In the genomic region with DNA sequence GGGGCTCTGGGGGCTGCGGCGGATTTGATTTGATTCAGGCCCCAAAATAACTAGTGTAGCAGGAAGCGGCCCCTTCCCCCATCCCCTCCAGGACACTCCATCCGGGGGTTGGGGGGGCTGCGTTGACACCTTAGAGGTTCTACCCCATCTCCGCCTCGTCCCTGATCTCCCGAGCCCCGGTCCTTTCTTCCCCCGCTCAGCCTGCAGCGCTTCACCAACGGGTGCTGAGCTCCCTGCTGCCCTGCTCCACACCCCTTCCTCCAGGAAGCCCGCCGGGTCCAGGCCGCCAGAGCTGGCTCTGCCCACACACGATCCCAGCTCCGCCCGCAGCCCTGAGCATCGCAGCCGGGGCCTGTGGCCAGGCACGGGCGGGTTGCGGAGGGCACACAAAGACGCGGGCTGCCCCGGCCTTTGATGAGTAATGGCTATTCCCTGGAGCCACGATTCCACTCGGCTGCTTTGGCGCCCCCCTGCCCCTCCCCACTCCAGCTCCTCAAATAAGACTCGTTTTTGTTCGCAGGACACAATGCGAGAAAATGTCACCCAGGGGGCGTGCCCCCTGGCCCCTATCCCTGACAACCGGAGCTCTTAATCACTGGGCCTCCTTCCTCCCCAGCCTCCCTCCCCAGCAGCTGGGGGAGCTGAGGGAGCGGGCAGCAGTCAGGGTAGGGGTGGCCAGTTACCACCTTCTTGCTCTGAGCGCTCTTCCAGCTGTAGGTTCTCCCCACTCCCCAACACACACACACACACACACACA, we compare ENCODE assay signal across 8 mouse cellular contexts. TPM values are rescaled to one million over a fixed set of nuclear protein-coding genes. Genes with fewer than 3 reads are reported as not detected.
DNase-seq lines count a peak whose midpoint lies in the region; ATAC-seq and TF ChIP-seq lines count a peak whose summit lies in the region.

No protein-coding gene starts in this region.

- H3K36me3 ChIP-seq in heart, embryonic 16.5 days (ENCODE audit: control insufficient read depth, insufficient read depth), result no peaks in the 10 kb centered on the region
- H3K36me3 ChIP-seq in hindbrain, embryonic 11.5 days (ENCODE audit: control insufficient read depth, insufficient read depth, low read length), result no peaks in the 10 kb centered on the region
- H3K36me3 ChIP-seq in myocyte (ENCODE audit: control insufficient read depth, insufficient read depth), result no peaks in the 10 kb centered on the region

- H3K4me3 ChIP-seq in heart, embryonic 16.5 days (ENCODE audit: low read length), result peak overlapping the region; percentile 11
- no peak overlapping the region; the same call in 1 of the 2 replicates for H3K4me3 ChIP-seq in hindbrain, embryonic 11.5 days (ENCODE audit: low read depth, low read length)
- H3K4me3 ChIP-seq in myocyte, result no peak overlapping the region

- WGBS in heart, embryonic 16.5 days, result 7% methylated on average over 36 of the region's 36 CpGs
- WGBS in hindbrain, embryonic 11.5 days, result 1% methylated on average over 36 of the region's 36 CpGs

- intact Hi-C loops in heart, postnatal 36 days (cut with DNase I), result no loop called here

- TF ChIP-seq POLR2A in myocyte (IDR thresholded peaks at IDR 0.05; ENCODE audit: insufficient read length, low read depth), result no peak

- no peaks in the 10 kb centered on the region for H3K9me3 ChIP-seq in heart, embryonic 16.5 days (replicated peaks; ENCODE audit: control insufficient read depth, low read length)
- no peaks in the 10 kb centered on the region for H3K9me3 ChIP-seq in hindbrain, embryonic 11.5 days (ENCODE audit: control insufficient read depth, low read length)

- H3K27ac ChIP-seq in heart, embryonic 16.5 days (ENCODE audit: low read length), result no peak overlapping the region
- peak overlapping the region; percentile 60; the same call in 1 of the 2 replicates for H3K27ac ChIP-seq in hindbrain, embryonic 11.5 days (ENCODE audit: low read depth, low read length)

- ATAC-seq in heart, embryonic 16.5 days (replicated peaks; ENCODE audit: extremely low read depth, insufficient read depth, low FRiP score), result no peak
- peak; percentile 68 for ATAC-seq in hindbrain, embryonic 11.5 days (ENCODE audit: low FRiP score)

- no peak overlapping the region for H3K9ac ChIP-seq in heart, embryonic 16.5 days (ENCODE audit: low read length)
- peak overlapping the region; percentile 37 for H3K9ac ChIP-seq in hindbrain, embryonic 11.5 days (ENCODE audit: low read depth, low read length)

- peaks cover 57% of the 10 kb centered on the region for H3K27me3 ChIP-seq in heart, embryonic 16.5 days (ENCODE audit: control insufficient read depth, insufficient read depth, low read length)
- H3K27me3 ChIP-seq in hindbrain, embryonic 11.5 days (ENCODE audit: control insufficient read depth, insufficient read depth, low read length), result peaks cover 17% of the 10 kb centered on the region
- peaks cover 24% of the 10 kb centered on the region for H3K27me3 ChIP-seq in myocyte (ENCODE audit: control insufficient read depth, insufficient read depth, insufficient read length)

- no peak for DNase-seq in heart, postnatal 36 days
- DNase-seq in ZHBTc4 (ENCODE audit: low read depth, low spot score), result peak; percentile 39
- DNase-seq in hindbrain, embryonic 11.5 days (ENCODE audit: low spot score), result peak; percentile 78
- DNase-seq in layer of hippocampus, postnatal 25 days (ENCODE audit: extremely low spot score in 1 of 2, low spot score in 1 of 2), result no peak
- no peak for DNase-seq in right cerebral cortex, postnatal 36 days (ENCODE audit: low spot score in 2 of 2)
- DNase-seq in adipocyte (ENCODE audit: low spot score), result no peak

- H3K4me1 ChIP-seq in heart, embryonic 16.5 days (ENCODE audit: control insufficient read depth, insufficient read depth, low read length), result peaks cover 13% of the 10 kb centered on the region
- peaks cover 16% of the 10 kb centered on the region for H3K4me1 ChIP-seq in hindbrain, embryonic 11.5 days (replicated peaks; ENCODE audit: control insufficient read depth, insufficient read depth, low read length)

- no peaks in the 10 kb centered on the region for H3K79me2 ChIP-seq in myocyte (ENCODE audit: control insufficient read depth, insufficient read depth)

- H3ac ChIP-seq in myocyte (ENCODE audit: control insufficient read depth, insufficient read length), result no peak overlapping the region

- peak overlapping the region; percentile 27; the same call in 1 of the 2 replicates for H3K4me2 ChIP-seq in heart, embryonic 16.5 days (ENCODE audit: low read depth, low read length)
- H3K4me2 ChIP-seq in hindbrain, embryonic 11.5 days (replicated peaks; ENCODE audit: low read depth, low read length), result peak overlapping the region; percentile 25
- peak overlapping the region; percentile 2 for H3K4me2 ChIP-seq in myocyte (ENCODE audit: low read depth)

TF ChIP-seq in myocyte, 11 proteins besides CTCF, POLR2A, EP300 and RAD21:
- no peak for TF ChIP-seq TCF12 (IDR thresholded peaks at IDR 0.05; ENCODE audit: insufficient read depth, poor library complexity, severe bottlenecking)
- TF ChIP-seq MYOG (IDR thresholded peaks at IDR 0.05; ENCODE audit: control insufficient read depth in 1 of 3, insufficient read depth in 1 of 3, insufficient read length in 2 of 3, low read depth in 2 of 3), result peak in 1 of 3 experiments; percentile 2

RNA-seq across cellular contexts. Expression of gene Phb, which starts 21.2 kb away (rescaled TPM):
- polyA plus RNA-seq in heart, embryonic 16.5 days (2015; fragmentation: Nextera tagmentation; extraction: Ambion mirVana), result 295 and 306 TPM in 2 replicates
- 100 to 1,000 TPM; 362 to 417 TPM for total RNA-seq in heart, postnatal 36 days (2021)
- 176 and 195 TPM in 2 replicates for polyA plus RNA-seq in hindbrain, embryonic 11.5 days (2014; fragmentation: Nextera tagmentation; extraction: Ambion mirVana)
- 343 TPM for polyA plus RNA-seq in myocyte (2012; fragmentation: generic; extraction: Trizol)
- 100 to 1,000 TPM in 1 of 2 experiments, 10 to 100 TPM in 1; 94.5 to 106 TPM for total RNA-seq in layer of hippocampus, postnatal 25 days (2021)

RNA-seq across cellular contexts. Expression of gene Ngfr, which starts 58.0 kb away (rescaled TPM):
- 4.3 and 5.3 TPM in 2 replicates for polyA plus RNA-seq in heart, embryonic 16.5 days (2015; fragmentation: Nextera tagmentation; extraction: Ambion mirVana)
- total RNA-seq in heart, postnatal 36 days (2021), result under 1 TPM; 0.33 to 0.92 TPM
- polyA plus RNA-seq in hindbrain, embryonic 11.5 days (2014; fragmentation: Nextera tagmentation; extraction: Ambion mirVana), result 27.7 and 29.6 TPM in 2 replicates
- polyA plus RNA-seq in myocyte (2012; fragmentation: generic; extraction: Trizol), result 0.01 TPM
- total RNA-seq in layer of hippocampus, postnatal 25 days (2021), result 1 to 10 TPM; 1.0 to 1.4 TPM

Comparison
In these comparisons a context has a peak if more than half of its experiments do, and no peak if none do; other contexts are left out.
1. DNase-seq: peak in ZHBTc4 (single experiment) and hindbrain, embryonic 11.5 days (single experiment); none in heart, postnatal 36 days (0 of 2), layer of hippocampus, postnatal 25 days (0 of 2), right cerebral cortex, postnatal 36 days (0 of 2) and adipocyte (single experiment).
2. Peak in every context shown above with its lines, with median percentiles within 50 percentile points of each other: H3K4me2 ChIP-seq.